9 mouse cellular contexts compared by ENCODE assay signal in genomic region chr10:102735207-102735606, GRCm38 (mm10).
DNase-seq lines count a peak whose midpoint lies in the region; ATAC-seq and TF ChIP-seq lines count a peak whose summit lies in the region.
"Had no signal": no experiment of that assay in that cellular context is flagged by ENCODE, and none has a peak within 500 bp of the region (broad histone marks: within the 10 kb centered on the region; RNA-seq: fewer than 3 reads in every experiment).

No protein-coding gene starts in this region.

- H3K4me2 ChIP-seq in midbrain, postnatal 0 days (ENCODE audit: low read depth, low read length, poor library complexity, severe bottlenecking) = no peak overlapping the region
- no peak overlapping the region for H3K4me2 ChIP-seq in midbrain, embryonic 15.5 days
- H3K4me2 ChIP-seq in midbrain, embryonic 13.5 days (replicated peaks) = no peak overlapping the region
- H3K4me2 ChIP-seq: limb, embryonic 12.5 days had no signal

- no peak overlapping the region for H3K9ac ChIP-seq in midbrain, postnatal 0 days (replicated peaks; ENCODE audit: low read length, poor library complexity, severe bottlenecking)
- no peak overlapping the region for H3K9ac ChIP-seq in midbrain, embryonic 15.5 days
- no peak overlapping the region for H3K9ac ChIP-seq in midbrain, embryonic 13.5 days (replicated peaks)
- H3K9ac ChIP-seq: limb, embryonic 12.5 days had no signal

- WGBS in midbrain, postnatal 0 days = 61% methylated on average over 3 of the region's 3 CpGs
- WGBS in midbrain, embryonic 15.5 days = 63% methylated on average over 3 of the region's 3 CpGs
- 13% methylated on average over 3 of the region's 3 CpGs for WGBS in large intestine, adult 2 months
- 55% methylated on average over 3 of the region's 3 CpGs for WGBS in midbrain, embryonic 13.5 days

- TF ChIP-seq CTCF in midbrain, postnatal 0 days (IDR thresholded peaks at IDR 0.05) = peak; percentile 63

- H3K4me1 ChIP-seq in midbrain, postnatal 0 days (ENCODE audit: insufficient read depth, low read length) = no peaks in the 10 kb centered on the region
- no peaks in the 10 kb centered on the region for H3K4me1 ChIP-seq in midbrain, embryonic 15.5 days
- H3K4me1 ChIP-seq in midbrain, embryonic 13.5 days (replicated peaks) = no peaks in the 10 kb centered on the region
- H3K4me1 ChIP-seq: limb, embryonic 12.5 days had no signal

- no peaks in the 10 kb centered on the region for H3K9me3 ChIP-seq in midbrain, postnatal 0 days (ENCODE audit: low read length)
- H3K9me3 ChIP-seq in midbrain, embryonic 15.5 days = no peaks in the 10 kb centered on the region
- no peaks in the 10 kb centered on the region for H3K9me3 ChIP-seq in midbrain, embryonic 13.5 days
- H3K9me3 ChIP-seq: limb, embryonic 12.5 days had no signal

- H3K27ac ChIP-seq in midbrain, postnatal 0 days (ENCODE audit: low read depth, low read length) = no peak overlapping the region
- H3K27ac ChIP-seq in midbrain, embryonic 15.5 days = no peak overlapping the region
- H3K27ac ChIP-seq in midbrain, embryonic 13.5 days = no peak overlapping the region
- H3K27ac ChIP-seq: limb, embryonic 12.5 days had no signal

- H3K27me3 ChIP-seq in midbrain, postnatal 0 days (ENCODE audit: insufficient read depth, low read length) = no peaks in the 10 kb centered on the region
- no peaks in the 10 kb centered on the region for H3K27me3 ChIP-seq in midbrain, embryonic 15.5 days (replicated peaks)
- H3K27me3 ChIP-seq in midbrain, embryonic 13.5 days = no peaks in the 10 kb centered on the region
- H3K27me3 ChIP-seq: limb, embryonic 12.5 days had no signal

- peak; percentile 1 for DNase-seq in cerebellum, adult 9-10 months
- no peak for DNase-seq in cerebellum, adult 8-10 months
- peak; percentile 64 for DNase-seq in midbrain, postnatal 0 days (ENCODE audit: low spot score)
- DNase-seq in embryo, embryonic 9.5 days (ENCODE audit: extremely low spot score) = peak; percentile 12
- DNase-seq in large intestine, adult 2 months (ENCODE audit: low read depth, low spot score) = peak; percentile 16
- DNase-seq in retina, embryonic 14.5 days (ENCODE audit: low spot score) = peak; percentile 63

- no peak overlapping the region for H3K4me3 ChIP-seq in midbrain, postnatal 0 days (ENCODE audit: low read depth, low read length)
- no peak overlapping the region for H3K4me3 ChIP-seq in midbrain, embryonic 15.5 days
- no peak overlapping the region for H3K4me3 ChIP-seq in midbrain, embryonic 13.5 days (replicated peaks)
- H3K4me3 ChIP-seq: limb, embryonic 12.5 days had no signal

- no peak for ATAC-seq in midbrain, postnatal 0 days (ENCODE audit: low FRiP score)
- ATAC-seq in midbrain, embryonic 15.5 days (replicated peaks) = no peak
- no peak for ATAC-seq in midbrain, embryonic 13.5 days

- no peaks in the 10 kb centered on the region for H3K36me3 ChIP-seq in midbrain, postnatal 0 days (ENCODE audit: insufficient read depth, low read length)
- H3K36me3 ChIP-seq in midbrain, embryonic 15.5 days (replicated peaks) = no peaks in the 10 kb centered on the region
- H3K36me3 ChIP-seq in midbrain, embryonic 13.5 days = no peaks in the 10 kb centered on the region
- H3K36me3 ChIP-seq: limb, embryonic 12.5 days had no signal
